Mouse (Mus musculus) spleen, postnatal 36 days (tissue): Measurements from ENCODE around the gene Gpr21.
"Not testable (repeated sequence)": the region's sequence is repeated elsewhere in the genome, so short reads cannot be mapped to it uniquely, and the experiment has no call there.

Experiments used
- DNase-seq, 2 experiments: peaks; one replicate each; pipeline ENCODE4 v3.0.0; 2022; ENCODE audit warnings: low spot score in 2 of 2, mixed read lengths in 1 of 2

The Gpr21 gene

GRCm38 (mm10) chr2:37516030-37516710 is at the start of gene Gpr21:
Gene Gpr21 (plus strand): TSS chr2:37516332.
- no peak for DNase-seq

GRCm38 (mm10) chr2:37479559-37479958 is 36.6 kb upstream of the Gpr21 start:
- DNase-seq: no peak

GRCm38 (mm10) chr2:37480039-37480438 is 36.1 kb upstream of the Gpr21 start:
- DNase-seq: no peak

- peak; percentile 4 to 6 for DNase-seq
Observed at GRCm38 (mm10) chr2:37484165-37484564, 32.0 kb upstream of the Gpr21 start.

- DNase-seq: peak; percentile 1 to 49
Observed at GRCm38 (mm10) chr2:37485370-37485769, 30.8 kb upstream of the Gpr21 start.

GRCm38 (mm10) chr2:37486408-37486807 is 29.7 kb upstream of the Gpr21 start:
- no peak for DNase-seq

GRCm38 (mm10) chr2:37488956-37489355 is 27.2 kb upstream of the Gpr21 start:
- DNase-seq: no peak

GRCm38 (mm10) chr2:37497321-37497720 is 18.8 kb upstream of the Gpr21 start:
- DNase-seq: no peak

GRCm38 (mm10) chr2:37505856-37506255 is 10.3 kb upstream of the Gpr21 start:
- not testable (repeated sequence) for DNase-seq

- no peak for DNase-seq
Observed at GRCm38 (mm10) chr2:37511134-37511901, 4.8 kb upstream of the Gpr21 start.

GRCm38 (mm10) chr2:37516922-37517462 is 860 bp downstream of the Gpr21 start:
- no peak for DNase-seq

GRCm38 (mm10) chr2:37518561-37519285 is 2.6 kb downstream of the Gpr21 start:
- no peak for DNase-seq

GRCm38 (mm10) chr2:37519286-37519640 is 3.1 kb downstream of the Gpr21 start:
- no peak for DNase-seq

- no peak for DNase-seq
Observed at GRCm38 (mm10) chr2:37527587-37527986, 11.5 kb downstream of the Gpr21 start.

GRCm38 (mm10) chr2:37529397-37529796 is 13.3 kb downstream of the Gpr21 start:
- DNase-seq: no peak

- no peak for DNase-seq
Observed at GRCm38 (mm10) chr2:37530766-37531165, 14.6 kb downstream of the Gpr21 start.

GRCm38 (mm10) chr2:37531639-37532038 is 15.5 kb downstream of the Gpr21 start:
- no peak for DNase-seq

GRCm38 (mm10) chr2:37549346-37550012 is 33.3 kb downstream of the Gpr21 start:
- DNase-seq: peak; percentile 36 to 53

- no peak for DNase-seq
Observed at GRCm38 (mm10) chr2:37556366-37556765, 40.2 kb downstream of the Gpr21 start.

- peak in 1 of 2 experiments; percentile 3 for DNase-seq
Observed at GRCm38 (mm10) chr2:37565579-37565978, 49.4 kb downstream of the Gpr21 start.

- DNase-seq: no peak
Observed at GRCm38 (mm10) chr2:37566035-37566434, 49.9 kb downstream of the Gpr21 start.

- no peak for DNase-seq
Observed at GRCm38 (mm10) chr2:37569888-37570287, 53.8 kb downstream of the Gpr21 start.
